Mouse (Mus musculus) yolk sac, embryonic 10.5 days (tissue): Measurements from ENCODE around the gene Smc1a.
A peak's percentile ranks its signal among the peaks of the same experiment; 100 is the strongest.
"Not testable (repeated sequence)": the region's sequence is repeated elsewhere in the genome, so short reads cannot be mapped to it uniquely, and the experiment has no call there.

ENCODE experiments used
- DNase-seq: peaks from one replicate; pipeline ENCODE4 v3.0.0-alpha.2; 2017; ENCODE audit warnings: low spot score

Gene Smc1a

DNA sequence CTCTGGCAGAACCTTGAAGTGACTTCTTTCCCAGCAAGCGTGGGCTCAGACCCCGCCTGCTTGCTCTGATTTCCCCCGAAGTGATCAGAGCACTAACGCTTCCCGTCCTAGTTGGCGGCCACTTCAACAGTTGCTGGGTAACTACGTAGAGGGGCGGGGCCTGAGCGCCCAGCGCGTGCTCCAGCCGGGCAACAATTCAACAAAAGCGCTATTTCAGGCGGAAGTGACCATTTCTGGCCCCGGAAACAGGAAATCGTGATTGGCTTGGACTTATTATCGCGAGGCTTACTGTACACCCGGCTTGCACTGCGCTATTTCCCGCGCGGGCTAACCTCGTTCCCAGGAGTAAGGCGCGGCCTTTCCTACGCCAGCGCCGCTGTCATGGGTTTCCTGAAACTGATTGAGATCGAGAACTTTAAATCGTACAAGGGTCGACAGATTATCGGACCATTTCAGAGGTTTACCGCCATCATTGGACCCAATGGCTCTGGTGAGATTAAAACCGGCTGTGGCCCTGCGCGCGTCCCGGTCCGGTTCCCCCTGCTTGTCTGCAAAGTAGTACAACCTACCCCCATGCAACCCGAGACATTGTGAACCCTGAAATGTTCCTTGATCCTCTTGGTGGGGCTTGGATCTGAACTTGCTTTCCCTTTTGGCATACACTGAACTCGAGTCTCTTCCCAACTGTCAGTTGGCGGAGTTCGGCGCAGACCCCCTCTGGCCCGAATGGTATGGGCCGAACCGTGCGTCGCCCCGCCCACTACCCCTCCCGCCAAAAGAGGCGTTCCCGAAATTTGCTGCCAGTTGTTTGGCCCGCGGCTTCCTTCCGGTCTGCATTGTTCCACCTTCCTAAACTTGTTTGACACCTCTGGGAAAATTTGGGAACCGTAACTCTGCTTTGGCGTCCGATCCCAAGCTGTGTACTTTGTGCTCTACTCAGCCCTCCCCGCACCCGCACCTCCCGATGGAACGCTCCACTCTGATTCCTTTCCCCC lies at the start of gene Smc1a, which contains the start of gene Ribc1:
TSS of gene Smc1a (plus strand) at position 278 of the 995 bp plus-strand sequence.
TSS of gene Ribc1 (minus strand) at position 145 of the 995 bp plus-strand sequence.
- DNase-seq, result peak; percentile 91

DNA sequence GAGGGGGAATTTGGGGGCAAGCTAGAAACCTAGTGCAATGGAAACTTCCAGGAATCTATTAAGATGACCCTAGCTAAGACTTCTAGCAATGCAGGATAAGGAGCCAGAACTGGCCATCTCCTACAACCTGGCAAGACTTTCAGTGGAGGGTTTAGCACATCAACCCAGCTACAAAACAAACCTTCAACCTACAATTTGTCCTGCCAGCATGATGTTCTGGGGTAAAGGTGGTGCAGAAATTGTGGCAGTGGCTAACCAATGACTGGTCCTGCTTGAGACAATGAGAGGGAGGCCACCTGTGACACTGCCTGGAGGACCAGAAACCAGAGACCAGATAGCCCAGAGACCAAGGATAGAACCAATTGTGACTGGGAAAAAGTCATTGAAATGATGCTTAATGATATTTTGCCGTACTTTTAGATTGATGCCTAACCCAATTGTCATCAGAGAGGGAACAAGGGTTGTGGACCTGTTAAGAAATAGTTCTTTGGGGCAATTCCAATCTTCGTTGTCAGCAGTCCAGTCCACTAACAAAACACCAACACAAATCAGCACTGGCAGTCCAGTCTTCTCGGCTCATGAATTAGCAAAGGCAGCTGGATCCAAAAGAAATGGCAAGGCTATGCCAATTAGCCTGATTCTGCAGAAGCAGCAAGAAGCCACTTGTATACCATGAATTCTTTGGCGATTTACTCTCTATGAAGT lies 17.1 kb upstream of the Smc1a start:
- DNase-seq, result no peak

DNA sequence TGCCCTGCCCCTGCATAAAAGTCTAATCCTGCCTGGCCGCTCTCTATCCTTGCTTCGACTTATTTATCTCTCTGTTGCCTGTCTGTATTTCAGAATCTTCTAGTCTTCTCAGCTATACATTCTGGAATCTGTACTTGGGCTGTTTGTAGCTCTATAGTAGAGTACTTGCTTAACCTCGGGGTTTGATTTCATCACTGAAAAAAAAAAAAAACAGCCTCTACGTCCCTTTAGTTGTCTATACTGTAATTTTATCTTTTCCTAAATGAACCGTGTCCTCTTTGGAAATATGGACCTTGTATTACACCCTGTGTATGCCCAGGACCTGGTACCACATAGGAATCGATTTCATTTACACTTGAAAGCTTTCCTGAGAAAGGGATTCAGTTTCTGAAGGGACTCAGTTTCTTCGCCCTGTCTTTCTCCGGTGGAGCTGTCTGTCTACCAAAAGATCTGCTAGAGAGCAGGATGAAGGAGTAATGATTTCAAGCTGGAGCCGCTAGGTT lies 15.0 kb upstream of the Smc1a start:
- no peak for DNase-seq

DNA sequence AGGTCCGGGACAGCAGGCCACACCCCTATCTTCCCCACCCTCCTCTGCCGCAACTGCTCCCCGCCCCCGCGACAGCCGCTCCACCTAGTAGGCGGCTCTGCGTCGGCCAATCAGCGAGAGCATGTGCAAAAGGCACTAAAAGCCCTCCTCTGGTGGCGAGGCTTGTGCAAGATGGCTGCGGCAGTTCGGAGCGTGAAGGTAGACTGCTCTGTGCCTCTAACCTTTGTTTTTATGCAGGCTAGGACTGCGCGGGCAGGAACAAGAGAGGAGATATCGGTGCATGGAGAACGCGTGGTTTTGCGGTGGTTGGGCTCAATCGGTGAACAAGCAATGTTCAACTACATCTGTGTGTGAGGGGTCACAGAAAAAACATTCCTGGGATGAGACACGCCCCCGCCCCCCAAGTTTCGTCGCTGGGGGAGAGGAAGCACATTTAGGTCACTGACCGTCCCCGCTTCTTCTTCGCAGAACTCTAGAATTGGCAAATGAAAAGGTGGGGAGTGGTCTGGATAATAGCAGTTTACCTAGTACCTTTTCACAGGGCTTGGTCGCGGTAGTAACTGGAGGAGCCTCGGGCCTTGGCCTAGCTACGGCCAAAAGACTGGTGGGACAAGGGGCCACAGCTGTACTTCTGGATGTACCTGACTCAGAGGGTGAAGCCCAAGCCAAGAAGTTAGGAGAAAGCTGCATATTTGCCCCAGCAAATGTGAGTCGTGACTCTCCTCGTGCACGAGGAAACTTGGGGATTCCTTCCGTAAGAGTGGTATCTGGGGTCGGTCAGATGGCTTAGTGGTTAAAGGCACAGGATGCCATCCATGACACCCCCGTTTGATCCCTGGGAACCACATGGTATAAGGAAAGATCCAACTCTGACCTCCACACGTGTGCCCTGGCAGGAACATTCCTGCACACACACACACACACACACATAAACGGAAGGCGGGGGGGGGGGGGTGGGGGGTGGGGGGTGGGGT lies 14.2 kb upstream of the Smc1a start, which contains the start of gene Hsd17b10:
TSS of gene Hsd17b10 (plus strand) at position 109 of the 974 bp plus-strand sequence.
- DNase-seq, result peak; percentile 83

DNA sequence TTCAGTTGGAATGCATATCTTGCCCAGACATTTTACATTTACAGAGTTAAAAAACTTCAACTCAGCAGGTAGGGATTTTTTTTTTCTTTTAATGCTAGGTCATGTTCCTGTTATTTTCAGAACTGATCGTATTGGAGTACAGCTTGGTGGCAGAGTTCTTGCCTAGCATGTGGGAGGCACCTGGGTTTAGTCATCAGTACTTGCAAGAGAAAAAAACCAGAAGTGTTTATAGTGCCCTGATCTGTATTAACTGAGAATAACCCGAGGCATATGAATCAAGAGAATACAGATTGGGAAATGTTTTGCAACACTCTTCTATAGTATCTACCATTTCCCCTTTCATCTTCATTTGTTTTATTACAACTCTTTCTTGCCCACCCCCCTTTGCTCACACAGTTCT lies 13.4 kb upstream of the Smc1a start:
- no peak for DNase-seq

DNA sequence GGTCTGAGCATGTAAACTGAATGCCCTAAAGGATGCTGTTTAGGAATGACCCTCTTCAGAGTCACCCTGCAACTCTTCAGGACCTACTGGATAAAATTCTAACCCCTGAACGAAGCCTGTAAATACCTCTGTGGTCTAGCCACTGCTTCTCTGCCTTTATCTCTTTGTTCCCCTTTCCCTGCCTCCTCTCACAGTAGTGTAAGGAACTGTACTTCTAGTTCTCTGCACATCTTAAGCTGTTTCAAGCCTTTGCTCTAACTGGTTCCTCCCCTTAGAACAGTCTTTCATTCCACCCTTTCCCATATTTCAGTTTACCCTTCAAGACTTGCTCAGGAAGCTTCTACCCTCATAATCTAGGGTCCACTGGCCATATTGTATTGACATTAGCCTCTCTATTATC lies 8.4 kb upstream of the Smc1a start:
- DNase-seq, result no peak

DNA sequence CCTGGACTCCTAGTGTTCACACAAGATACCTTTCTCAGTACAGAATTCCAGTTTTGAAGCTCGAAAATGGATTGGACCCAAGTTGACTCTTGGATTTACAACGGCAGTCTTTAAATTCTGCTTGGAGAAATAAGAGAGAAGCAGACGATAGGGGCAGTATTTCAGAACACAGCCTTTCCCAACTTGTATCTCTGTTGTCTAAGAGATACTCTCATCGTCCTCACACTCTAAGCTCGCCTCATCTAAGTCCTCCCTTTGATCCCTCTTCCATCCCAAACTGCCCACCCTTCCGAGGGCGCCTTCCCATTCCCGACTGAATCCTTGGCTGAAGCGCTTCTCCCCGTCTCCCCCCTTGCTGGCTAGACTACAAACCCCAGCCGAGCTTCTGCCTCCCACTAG lies 477 bp upstream of the Smc1a start:
- no peak for DNase-seq

DNA sequence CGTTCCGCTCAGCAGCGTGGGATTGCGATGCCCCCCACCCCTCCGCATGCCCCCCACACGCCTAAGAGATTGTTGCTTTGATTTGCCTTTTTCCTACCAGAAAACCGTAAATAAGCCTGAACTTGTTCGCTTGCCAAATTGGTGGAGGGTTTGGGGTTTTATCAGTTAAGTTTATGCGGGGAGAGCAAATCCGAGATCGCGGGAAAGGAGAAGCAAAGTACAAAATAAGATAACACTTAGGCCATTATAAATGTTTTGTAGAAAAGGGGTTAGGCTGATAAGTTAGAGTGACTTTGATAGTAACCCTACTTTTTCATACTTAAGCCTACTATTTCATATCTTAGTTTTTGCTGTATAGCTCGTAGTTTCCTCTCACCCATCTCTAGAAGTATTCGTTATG lies 958 bp downstream of the Smc1a start:
- DNase-seq, result no peak

DNA sequence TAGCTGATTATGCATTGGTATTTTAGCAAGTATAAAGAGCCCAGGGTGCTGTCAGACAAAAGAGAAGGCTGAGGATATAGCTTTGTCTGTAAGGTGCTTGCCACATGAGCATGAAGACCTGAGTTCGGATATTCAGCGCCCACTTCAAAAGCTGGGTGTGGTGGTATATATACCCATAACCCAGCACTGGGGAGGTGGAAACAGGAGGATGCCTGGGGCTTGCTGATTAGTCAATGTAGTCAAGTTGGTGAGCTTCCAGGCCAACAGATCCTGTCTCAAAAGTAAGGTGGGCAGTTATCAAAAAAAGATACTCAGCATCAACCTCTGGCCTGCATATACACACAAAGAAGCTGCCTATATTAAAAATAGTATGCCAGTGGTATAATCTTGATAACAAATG lies 3.1 kb downstream of the Smc1a start:
- DNase-seq, result no peak

DNA sequence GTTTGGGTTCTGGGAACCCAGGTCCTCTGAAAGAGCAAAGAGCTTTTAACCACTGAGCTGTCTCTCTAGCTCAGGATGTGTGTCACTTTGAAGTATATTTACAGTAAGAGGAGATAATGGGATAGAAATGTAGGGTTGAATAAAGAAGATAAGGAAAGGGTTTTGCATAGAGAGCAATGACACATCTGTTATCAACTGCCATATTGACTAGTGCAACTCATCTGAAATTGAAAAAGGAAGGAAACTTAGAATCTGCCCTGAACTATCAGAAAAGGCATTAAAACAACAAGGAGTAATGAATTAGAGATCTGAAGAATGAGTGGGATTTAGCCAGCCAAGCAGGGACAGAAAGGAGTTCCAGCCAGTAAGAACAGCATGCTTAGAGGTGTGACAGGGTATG lies 23.6 kb downstream of the Smc1a start:
- DNase-seq, result no peak

DNA sequence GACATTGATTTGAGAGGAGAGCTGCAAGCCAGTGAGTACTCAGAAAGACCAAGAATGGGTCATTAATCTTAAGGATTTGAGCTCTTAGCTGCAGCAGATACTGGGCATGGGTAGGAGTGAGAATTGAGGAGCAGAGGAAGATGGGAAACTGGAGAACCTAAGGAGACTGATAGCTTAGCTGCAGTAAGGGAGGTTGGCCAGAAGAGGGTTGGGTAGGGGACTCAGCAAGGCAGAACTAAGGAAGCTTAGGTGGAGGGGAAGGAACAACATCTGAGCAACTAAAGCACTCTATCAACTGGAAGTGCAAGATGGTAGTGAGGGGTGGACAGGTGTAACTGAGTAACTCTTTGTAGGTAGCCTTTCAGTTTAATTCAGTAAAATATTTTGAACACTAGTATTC lies 31.0 kb downstream of the Smc1a start:
- no peak for DNase-seq

DNA sequence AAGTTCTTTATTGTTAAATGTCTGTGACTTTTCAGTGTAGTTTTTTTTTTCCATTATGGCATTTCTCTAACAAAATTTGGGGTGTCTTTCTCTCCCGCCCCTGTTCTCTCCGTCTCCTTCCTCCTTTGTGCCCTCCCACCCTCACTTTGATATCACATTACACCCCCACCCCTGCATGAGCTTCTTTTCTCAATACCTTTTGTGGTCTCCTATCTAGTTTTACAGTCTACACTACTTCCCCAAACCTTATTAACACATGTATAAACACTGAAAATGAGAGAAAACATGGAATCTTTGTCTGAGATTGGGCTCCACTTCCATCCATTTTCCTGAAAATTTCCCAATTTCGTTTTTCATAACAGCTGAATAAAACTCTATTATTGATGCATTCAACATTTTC lies 36.3 kb downstream of the Smc1a start:
- DNase-seq, result no peak

DNA sequence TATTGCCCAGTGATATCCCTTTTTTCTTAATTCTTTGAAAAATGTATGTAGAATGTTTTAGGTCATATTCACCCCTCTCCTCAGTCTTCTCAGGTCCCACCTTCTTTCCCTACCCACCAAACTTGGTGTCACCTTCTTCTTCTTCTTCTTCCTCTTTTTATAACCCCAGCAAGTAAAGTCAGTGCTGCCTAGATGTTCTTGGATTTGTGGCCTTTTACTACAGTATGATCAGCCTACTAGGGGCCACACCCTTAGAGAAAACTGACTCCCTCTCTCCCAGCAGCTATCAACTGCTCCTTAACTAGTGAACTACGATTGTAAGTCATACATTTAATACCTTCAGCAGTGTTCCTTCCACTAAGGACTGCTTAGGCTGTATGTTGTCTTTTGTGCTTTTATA lies 37.9 kb downstream of the Smc1a start:
- DNase-seq, result no peak

DNA sequence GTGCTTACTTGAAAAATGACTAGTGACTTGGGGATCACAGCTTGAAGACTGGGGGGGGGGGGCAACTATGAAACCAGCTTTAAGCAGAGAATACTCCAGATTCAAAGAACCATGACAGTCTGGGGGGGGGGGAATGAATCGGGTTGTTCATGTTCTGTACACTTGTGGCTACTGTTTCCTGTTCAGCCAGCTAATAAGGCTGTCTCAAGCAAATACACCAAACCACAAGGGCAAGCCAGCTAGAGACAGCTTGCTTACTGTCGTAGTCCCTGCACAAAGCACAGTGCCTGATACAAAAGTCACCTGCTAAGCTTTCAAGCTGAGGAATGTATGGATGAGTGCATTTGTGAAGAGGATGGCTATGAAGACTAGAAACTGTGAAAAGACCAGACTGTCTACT lies 49.4 kb downstream of the Smc1a start:
- DNase-seq, result no peak

DNA sequence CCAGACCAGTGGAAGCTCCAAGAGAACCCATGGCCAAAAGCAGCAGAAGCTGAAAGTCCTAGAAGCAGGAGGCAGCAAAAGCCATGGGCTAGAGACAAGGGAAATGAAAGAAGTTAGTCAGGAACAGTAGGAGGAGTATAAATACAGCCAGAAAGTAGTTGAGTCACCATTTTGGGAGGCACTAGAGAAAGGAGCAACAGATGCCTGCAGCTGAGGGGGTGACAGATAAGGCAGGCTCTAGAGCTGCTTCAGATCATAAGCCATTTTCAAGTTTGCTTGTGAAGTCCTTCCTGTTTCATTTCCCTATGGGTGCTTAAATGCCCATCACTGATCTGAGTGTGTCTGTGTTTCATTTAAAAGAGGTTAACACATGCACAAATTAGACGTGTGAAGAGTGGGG lies 51.6 kb downstream of the Smc1a start:
- no peak for DNase-seq

DNA sequence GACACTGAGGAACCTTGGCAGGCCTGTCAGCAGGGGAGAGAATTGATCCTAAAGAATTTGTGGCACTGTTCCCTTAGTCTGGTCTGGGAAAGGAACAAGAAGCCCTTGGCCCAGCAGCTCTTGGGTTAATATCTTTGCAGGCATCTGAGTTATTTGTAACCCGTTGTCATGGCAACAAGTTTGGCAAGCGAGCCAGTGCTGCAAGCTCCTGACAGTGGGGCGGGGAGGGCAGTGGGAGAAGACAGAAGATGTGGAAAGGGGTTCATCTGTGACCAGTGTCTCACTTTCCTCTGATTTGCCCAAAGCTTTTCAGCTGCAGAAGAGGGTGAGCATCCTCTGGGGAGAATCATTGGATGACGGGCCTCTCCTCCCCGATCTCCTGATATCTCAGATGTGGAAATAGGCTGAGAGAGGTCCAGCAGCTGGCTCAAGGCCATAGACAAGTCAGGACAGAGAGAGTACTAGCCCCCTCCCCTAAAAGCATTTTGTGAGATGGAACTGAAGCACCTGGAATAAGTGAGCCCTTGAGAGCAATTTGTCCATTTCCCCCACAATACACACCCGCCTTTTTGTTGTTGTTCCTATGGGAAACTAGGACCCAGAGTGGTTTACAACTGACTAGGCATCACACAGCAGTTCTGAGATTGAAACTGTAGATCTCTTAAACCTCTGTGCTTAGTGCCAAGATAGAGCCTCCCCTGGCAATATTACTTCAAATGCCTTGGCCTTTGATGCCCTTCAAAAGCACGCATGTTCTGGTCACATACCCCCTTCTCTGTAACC lies 73.8 kb downstream of the Smc1a start:
- DNase-seq, result not testable (repeated sequence)

DNA sequence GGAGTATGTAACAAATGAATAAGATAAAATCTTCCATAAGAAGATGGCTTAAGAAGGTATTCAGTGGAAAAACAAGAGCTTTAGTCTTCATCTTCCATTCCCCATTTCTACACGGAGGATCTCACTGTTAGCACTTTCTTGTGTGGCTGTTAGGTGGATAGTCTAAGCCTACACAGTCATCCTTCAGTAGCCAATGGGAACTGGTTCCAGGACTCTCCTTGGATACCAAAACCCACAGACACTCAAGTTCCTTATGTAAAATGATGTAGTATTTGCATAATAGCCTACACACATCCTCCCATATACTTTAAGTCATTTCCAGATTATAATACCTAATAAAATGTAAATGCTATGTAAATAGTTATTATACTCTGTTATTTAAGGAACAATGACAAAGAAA lies 81.3 kb downstream of the Smc1a start:
- DNase-seq, result no peak
